Mouse (Mus musculus): ENCODE measurements around the gene Myof. TPM values are rescaled to one million over a fixed set of nuclear protein-coding genes. Genes with fewer than 3 reads are reported as not detected.

The Myof gene
- polyA plus RNA-seq, 1 experiment from 2014 or later: 1.6 TPM

DNA sequence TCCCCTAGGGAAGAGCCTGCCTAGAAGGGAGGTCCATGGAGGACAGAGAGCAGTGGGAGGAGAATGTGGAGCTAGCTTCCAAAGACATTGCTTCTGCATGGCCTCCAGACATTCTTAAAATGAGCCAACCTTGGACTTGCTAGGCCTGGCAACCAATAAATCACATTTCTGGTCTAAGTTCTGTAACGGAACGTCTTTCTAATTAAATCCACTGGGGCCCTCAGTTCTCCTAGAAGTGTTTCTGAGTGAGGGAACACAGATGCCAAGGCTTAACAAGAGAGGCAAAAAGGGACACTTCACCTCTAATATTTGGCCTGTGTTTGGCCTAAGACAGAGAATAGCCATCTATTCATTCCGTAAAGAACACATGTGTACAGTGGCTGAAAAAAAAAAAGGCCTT is 136.5 kb downstream of the Myof start:
- 66% methylated on average over 3 of the region's 3 CpGs for WGBS (ENCODE audit: insufficient replicate concordance)
- no peaks in the 10 kb centered on the region for H3K27me3 ChIP-seq

DNA sequence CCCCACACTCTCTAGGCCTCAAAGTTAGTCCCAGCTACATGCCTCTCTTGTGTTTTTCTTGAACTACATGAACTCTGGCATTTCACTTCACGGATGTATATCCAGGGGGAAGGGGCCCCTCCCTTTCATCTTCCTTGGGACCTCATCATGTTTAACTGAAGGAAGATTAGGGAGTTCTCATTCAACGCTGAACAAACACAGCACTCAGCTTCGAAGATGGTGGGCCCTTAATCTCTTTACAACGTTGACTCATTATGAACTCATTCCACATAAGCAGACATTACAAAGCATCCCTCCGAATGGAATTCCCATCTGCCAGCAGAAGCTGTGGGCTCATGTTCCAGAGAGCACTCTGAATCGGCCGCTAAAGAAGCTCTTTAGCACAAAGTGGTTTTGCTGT is 147.3 kb downstream of the Myof start:
- Histone ChIP-seq H3K4me3 (replicated peaks) (no peak overlapping the region), H3K36me3 (replicated peaks) (no peaks in the 10 kb centered on the region), H3K4me1 (replicated peaks) (no peaks in the 10 kb centered on the region), H3K27me3 (no peaks in the 10 kb centered on the region), H3K27ac (replicated peaks) (no peak overlapping the region), H3K9ac (no peak overlapping the region), H3K9me3 (replicated peaks) (no peaks in the 10 kb centered on the region), H3K4me2 (no peak overlapping the region)
- ATAC-seq (ENCODE audit: insufficient read depth): no peak
- WGBS (ENCODE audit: insufficient replicate concordance): 56% methylated on average over 7 of the region's 7 CpGs

More for the DNA sequence above, 136.5 kb downstream of the Myof start:
- H3K27ac ChIP-seq (replicated peaks): no peak overlapping the region
- H3K4me1 ChIP-seq (replicated peaks): no peaks in the 10 kb centered on the region
- H3K9ac ChIP-seq: no peak overlapping the region
- ATAC-seq (ENCODE audit: insufficient read depth): no peak
- H3K9me3 ChIP-seq (replicated peaks): no peaks in the 10 kb centered on the region
- H3K4me3 ChIP-seq (replicated peaks): no peak overlapping the region
- no peak overlapping the region for H3K4me2 ChIP-seq
- H3K36me3 ChIP-seq (replicated peaks): no peaks in the 10 kb centered on the region

DNA sequence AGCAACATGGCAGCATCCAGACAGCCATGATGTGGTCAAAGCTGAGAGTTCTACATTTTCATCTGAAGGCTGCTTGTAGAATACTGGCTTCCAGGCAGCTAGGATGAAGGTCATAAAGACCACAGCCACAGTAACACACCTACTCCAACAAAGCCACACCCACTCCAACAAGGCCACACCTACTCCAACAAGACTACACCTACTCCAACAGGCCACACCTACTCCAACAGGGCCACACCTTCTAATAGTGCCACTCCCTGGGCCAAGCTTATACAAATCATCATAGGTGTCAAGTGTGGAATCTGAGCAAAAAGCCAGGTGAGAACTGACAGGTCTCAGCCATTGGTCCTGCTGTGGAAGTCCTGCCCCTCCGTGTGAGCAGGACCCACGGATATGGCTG is 152.4 kb downstream of the Myof start:
- Histone ChIP-seq H3K4me3 (replicated peaks) (no peak overlapping the region), H3K27ac (replicated peaks) (no peak overlapping the region), H3K9ac (no peak overlapping the region), H3K9me3 (replicated peaks) (no peaks in the 10 kb centered on the region), H3K4me1 (replicated peaks) (no peaks in the 10 kb centered on the region), H3K27me3 (no peaks in the 10 kb centered on the region), H3K36me3 (replicated peaks) (no peaks in the 10 kb centered on the region), H3K4me2 (no peak overlapping the region)
- ATAC-seq (ENCODE audit: insufficient read depth): no peak
- WGBS (ENCODE audit: insufficient replicate concordance): 94% methylated on average over 2 of the region's 2 CpGs

DNA sequence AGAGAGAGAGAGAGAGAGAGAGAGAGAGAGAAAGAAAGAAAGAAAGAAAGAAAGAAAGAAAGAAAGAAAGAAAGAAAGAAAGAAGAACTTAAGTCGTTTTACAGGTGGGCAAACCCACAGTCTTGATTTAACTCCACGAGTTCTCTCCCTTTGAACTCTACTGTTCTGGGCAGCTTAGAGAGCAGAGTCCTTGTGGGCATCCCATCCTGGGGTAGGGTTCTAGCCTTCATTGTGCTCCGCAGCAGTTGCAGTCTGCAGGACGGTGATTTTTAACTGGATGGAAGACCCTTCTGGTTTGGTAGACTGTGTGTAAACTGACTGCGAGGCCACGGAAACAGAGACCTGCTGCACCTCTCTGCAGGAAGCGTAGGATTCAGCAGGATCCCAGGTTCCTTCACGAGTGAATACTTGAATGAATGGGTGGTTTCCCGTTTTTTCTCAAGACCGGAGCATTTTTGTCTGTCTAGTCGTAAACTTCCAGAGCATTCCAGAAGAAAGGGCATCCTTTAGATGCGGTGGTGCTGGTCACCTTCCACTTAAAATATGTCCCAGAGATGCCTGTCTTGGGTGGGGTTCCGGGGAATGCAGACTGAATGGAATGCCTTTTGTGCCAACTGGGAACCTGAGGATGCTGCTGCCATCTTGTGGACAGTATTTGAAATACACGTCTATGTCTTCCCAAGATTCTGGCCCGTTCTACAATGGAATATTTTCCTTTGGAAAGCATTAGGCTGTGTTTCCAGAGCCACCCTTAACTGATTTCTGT is 156.8 kb downstream of the Myof start:
- H3K4me2 ChIP-seq: no peak overlapping the region; the same call in 1 of the 2 replicates
- 12% methylated on average over 15 of the region's 15 CpGs for WGBS (ENCODE audit: insufficient replicate concordance)
- no peak for ATAC-seq (ENCODE audit: insufficient read depth)
- H3K4me3 ChIP-seq (replicated peaks): no peak overlapping the region
- H3K27ac ChIP-seq (replicated peaks): no peak overlapping the region
- no peaks in the 10 kb centered on the region for H3K9me3 ChIP-seq (replicated peaks)
- H3K4me1 ChIP-seq (replicated peaks): no peaks in the 10 kb centered on the region
- H3K27me3 ChIP-seq: peaks cover 9% of the 10 kb centered on the region
- no peak overlapping the region for H3K9ac ChIP-seq
- no peaks in the 10 kb centered on the region for H3K36me3 ChIP-seq (replicated peaks)

DNA sequence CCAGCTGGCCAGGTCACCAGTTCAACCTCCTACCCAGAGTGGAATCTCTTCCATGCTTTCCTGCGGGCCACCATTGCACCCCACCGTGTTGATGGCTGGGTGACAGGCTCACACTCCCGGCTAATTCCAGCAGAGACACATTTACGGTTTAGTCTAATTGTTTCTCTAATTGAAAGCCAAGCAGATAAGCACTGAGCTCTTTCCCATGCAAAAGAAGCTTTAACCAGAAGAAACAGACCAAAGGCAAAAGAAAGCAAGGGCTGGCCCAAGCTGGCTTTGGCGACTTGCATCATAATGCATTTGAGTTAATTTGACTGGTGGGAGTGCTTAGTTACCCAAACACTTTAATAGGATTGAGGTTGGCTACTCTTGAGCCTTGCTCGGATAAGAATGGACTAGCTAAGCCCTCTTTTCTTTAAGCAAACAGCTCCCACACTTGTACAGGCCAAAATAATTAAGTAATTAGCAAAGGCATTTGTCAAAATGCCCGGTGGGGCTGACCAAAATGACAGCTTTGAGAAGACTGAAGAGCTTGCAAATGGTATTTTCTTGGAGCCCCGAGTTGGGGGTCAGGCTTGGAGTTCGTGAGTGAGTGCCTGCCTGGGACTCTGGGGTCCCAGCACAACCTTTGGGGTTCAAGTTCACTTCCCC is 161.8 kb downstream of the Myof start:
- Histone ChIP-seq H3K9ac (no peak overlapping the region), H3K9me3 (replicated peaks) (no peaks in the 10 kb centered on the region), H3K27me3 (peaks cover 46% of the 10 kb centered on the region), H3K27ac (replicated peaks) (no peak overlapping the region), H3K36me3 (replicated peaks) (no peaks in the 10 kb centered on the region), H3K4me3 (replicated peaks) (no peak overlapping the region), H3K4me2 (no peak overlapping the region), H3K4me1 (replicated peaks) (0 out of 2 replicates have a peak, but pooled peaks cover 3% of the 10 kb centered on the region)
- no peak for ATAC-seq (ENCODE audit: insufficient read depth)
- 33% methylated on average over 9 of the region's 9 CpGs for WGBS (ENCODE audit: insufficient replicate concordance)

DNA sequence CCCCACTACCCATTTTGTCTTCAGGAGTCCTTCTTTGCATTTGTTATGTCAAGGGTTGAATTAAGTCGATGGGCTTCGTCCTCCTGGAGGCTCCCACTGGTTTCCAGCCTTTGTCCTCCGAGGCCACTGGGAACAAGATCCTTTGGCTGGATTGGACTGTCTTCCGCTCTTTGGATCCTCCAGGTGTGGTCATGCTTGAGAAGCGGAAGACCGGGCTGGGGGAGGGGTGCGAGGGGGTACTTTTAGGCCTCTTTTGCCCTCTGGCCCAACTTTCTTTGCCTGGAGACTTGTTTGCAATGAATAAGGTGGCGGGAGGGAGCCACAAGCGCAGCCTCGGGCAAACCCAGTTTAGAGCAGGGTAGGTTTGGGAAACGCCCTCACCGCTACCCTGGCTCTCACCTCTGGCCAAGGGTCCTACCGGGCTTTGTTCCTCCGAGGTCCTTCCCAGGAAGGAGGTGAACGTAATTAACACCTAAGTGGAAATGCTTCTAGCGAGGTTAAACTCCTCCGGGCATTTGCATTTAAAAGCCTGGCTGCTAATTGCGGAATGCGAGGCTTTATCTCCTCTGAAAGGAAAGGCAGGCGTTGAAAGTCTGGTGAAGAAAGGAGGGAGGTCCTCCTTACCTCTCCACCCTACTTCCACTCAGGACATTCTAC is 165.7 kb downstream of the Myof start:
- H3K9me3 ChIP-seq (replicated peaks): no peaks in the 10 kb centered on the region
- peaks cover 7% of the 10 kb centered on the region; the same call in 1 of the 2 replicates for H3K4me1 ChIP-seq (replicated peaks)
- ATAC-seq (ENCODE audit: insufficient read depth): no peak
- H3K36me3 ChIP-seq (replicated peaks): no peaks in the 10 kb centered on the region
- WGBS (ENCODE audit: insufficient replicate concordance): 17% methylated on average over 20 of the region's 20 CpGs
- no peak overlapping the region for H3K4me2 ChIP-seq
- H3K27me3 ChIP-seq: peaks cover 45% of the 10 kb centered on the region
- no peak overlapping the region for H3K4me3 ChIP-seq (replicated peaks)
- H3K27ac ChIP-seq (replicated peaks): no peak overlapping the region
- H3K9ac ChIP-seq: no peak overlapping the region

DNA sequence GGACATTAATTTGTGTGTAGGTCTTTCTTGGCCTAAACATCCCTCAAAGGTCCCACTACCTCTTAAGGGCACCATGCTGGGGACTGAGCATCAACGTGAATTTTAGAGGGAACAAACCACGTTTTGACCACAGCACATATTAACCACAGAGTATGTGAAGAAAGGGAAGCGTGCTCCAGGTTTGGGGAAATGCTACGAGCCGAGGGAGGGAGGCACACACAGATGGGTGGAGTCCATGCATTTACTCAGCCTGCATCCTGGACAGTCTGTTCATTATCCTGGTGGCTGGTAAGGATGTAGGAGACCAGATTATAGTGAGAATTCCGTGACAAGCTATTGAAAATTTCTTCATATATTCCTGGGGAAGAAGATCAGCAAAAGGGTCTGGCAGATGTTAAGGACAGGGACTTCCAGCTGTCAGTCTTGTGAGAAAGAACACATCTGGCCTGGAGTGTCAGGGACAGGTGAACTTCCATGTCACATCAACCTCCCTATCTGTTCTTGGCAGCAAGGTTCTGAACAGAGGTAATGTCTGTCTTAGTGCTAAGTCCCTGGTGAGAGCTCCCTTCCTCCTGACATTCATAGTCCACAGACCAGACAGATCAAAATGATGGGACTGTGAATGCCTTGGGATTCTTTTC is 166.7 kb downstream of the Myof start:
- 16% methylated on average over 6 of the region's 6 CpGs for WGBS (ENCODE audit: insufficient replicate concordance)
- no peak overlapping the region for H3K4me3 ChIP-seq (replicated peaks)
- H3K9ac ChIP-seq: no peak overlapping the region
- H3K4me2 ChIP-seq: no peak overlapping the region
- H3K27ac ChIP-seq (replicated peaks): no peak overlapping the region
- no peaks in the 10 kb centered on the region for H3K36me3 ChIP-seq (replicated peaks)
- H3K4me1 ChIP-seq (replicated peaks): peaks cover 7% of the 10 kb centered on the region; the same call in 1 of the 2 replicates
- no peak for ATAC-seq (ENCODE audit: insufficient read depth)
- H3K9me3 ChIP-seq (replicated peaks): no peaks in the 10 kb centered on the region
- H3K27me3 ChIP-seq: peaks cover 45% of the 10 kb centered on the region

DNA sequence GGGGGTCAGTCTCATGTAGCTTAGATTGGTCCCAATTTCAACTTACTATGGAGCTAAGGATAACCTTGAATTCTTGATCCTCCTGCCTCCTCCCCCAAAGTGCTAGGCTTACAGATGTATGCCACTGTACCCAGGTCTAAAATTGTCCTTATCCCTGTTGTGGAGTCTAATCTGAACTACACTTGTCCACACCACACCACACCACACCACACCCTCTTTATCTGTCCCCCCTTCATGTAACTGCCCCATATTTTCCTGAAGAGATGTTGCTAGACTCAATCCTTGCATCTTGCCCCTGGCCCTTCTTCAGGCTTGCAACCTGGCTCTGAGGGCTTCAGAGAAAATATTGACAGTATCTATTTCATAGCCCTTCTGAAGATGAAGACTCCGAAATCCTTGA is 169.9 kb downstream of the Myof start:
- 52% methylated on average over 1 of the region's 1 CpGs for WGBS (ENCODE audit: insufficient replicate concordance)
- Histone ChIP-seq H3K27ac (replicated peaks) (no peak overlapping the region), H3K4me2 (no peak overlapping the region), H3K4me1 (replicated peaks) (peaks cover 7% of the 10 kb centered on the region; the same call in 1 of the 2 replicates), H3K9me3 (replicated peaks) (no peaks in the 10 kb centered on the region), H3K4me3 (replicated peaks) (no peak overlapping the region), H3K9ac (no peak overlapping the region), H3K27me3 (peaks cover 28% of the 10 kb centered on the region), H3K36me3 (replicated peaks) (no peaks in the 10 kb centered on the region)
- ATAC-seq (ENCODE audit: insufficient read depth): peak; percentile 60; the same call in 1 of the 2 replicates

DNA sequence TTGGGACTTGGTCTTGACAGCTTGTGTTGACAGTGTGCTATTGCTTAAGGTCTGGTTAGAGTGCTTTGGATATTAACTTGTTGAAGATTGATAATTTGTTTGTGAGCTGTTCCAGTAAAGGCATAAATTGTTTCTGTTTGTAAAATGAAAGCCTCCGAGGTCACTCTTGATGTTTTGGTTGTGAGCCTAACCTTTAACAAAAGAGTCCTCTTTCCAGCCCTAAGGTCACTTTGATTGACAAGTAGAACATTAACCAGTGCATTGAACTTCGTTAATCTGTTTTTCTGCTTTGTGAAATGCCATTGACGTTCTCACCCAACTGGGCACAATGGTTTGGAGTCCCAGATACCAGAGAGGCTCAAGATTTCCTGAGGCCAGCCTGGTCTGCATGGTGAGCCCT is 175.8 kb downstream of the Myof start:
- Histone ChIP-seq H3K27ac (replicated peaks) (peak overlapping the region; percentile 56; the same call in 1 of the 2 replicates), H3K4me3 (replicated peaks) (no peak overlapping the region), H3K9me3 (replicated peaks) (no peaks in the 10 kb centered on the region), H3K9ac (no peak overlapping the region), H3K4me2 (0 out of 2 replicates have a peak overlapping the region, but pooled peaks have one; percentile 25), H3K4me1 (replicated peaks) (no peaks in the 10 kb centered on the region), H3K36me3 (replicated peaks) (no peaks in the 10 kb centered on the region), H3K27me3 (no peaks in the 10 kb centered on the region)
- ATAC-seq (ENCODE audit: insufficient read depth): no peak
- WGBS (ENCODE audit: insufficient replicate concordance): 58% methylated on average over 3 of the region's 3 CpGs

DNA sequence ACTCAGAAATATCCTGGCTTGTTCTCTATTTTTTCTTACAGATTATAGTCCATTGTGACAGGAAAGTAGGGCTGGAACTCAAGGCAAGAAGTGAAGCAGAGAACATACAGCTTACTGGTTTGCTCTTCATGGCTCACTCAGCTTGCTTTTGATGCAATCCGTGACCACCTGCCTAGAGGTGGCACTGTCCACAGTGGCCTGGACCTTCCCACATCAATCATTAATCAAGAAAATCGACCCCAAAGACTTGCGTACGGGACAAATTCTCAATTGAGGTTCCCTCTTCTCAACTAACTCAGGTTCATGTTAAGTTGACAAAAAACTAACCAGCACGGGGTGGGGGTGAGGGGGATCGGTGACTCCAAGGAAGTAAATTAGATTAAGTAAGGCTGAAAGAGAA is 176.4 kb downstream of the Myof start:
- peak overlapping the region; percentile 56; the same call in 1 of the 2 replicates for H3K27ac ChIP-seq (replicated peaks)
- no peak overlapping the region for H3K9ac ChIP-seq
- no peaks in the 10 kb centered on the region for H3K36me3 ChIP-seq (replicated peaks)
- no peak overlapping the region for H3K4me3 ChIP-seq (replicated peaks)
- H3K27me3 ChIP-seq: no peaks in the 10 kb centered on the region
- 58% methylated on average over 6 of the region's 6 CpGs for WGBS (ENCODE audit: insufficient replicate concordance)
- 0 out of 2 replicates have a peak overlapping the region, but pooled peaks have one; percentile 25 for H3K4me2 ChIP-seq
- no peaks in the 10 kb centered on the region for H3K4me1 ChIP-seq (replicated peaks)
- ATAC-seq (ENCODE audit: insufficient read depth): peak; percentile 63; the same call in 1 of the 2 replicates
- H3K9me3 ChIP-seq (replicated peaks): no peaks in the 10 kb centered on the region

DNA sequence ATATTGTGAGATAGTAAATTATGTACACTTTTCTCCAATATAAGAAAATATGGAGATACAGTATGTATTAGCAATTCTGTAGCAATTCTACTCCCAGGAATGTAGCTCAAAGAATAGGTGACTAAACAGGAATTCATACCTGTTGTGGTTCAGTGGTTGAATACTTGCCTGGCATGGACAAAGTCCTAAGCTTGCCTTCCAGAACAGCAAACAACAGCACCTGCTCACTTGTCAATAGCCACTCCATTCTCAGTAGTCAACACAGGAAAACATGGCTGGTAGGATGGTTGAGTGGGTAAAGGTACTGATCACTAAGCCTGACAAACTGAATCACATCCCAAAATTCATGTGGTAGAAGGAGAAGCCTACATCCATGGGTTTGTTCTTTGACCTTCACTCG is 182.2 kb downstream of the Myof start:
- no peak overlapping the region for H3K9ac ChIP-seq
- ATAC-seq (ENCODE audit: insufficient read depth): no peak
- H3K4me1 ChIP-seq (replicated peaks): 0 out of 2 replicates have a peak, but pooled peaks cover 4% of the 10 kb centered on the region
- H3K4me3 ChIP-seq (replicated peaks): no peak overlapping the region
- H3K27me3 ChIP-seq: no peaks in the 10 kb centered on the region
- H3K9me3 ChIP-seq (replicated peaks): no peaks in the 10 kb centered on the region
- H3K27ac ChIP-seq (replicated peaks): no peak overlapping the region
- WGBS (ENCODE audit: insufficient replicate concordance): 51% methylated on average over 1 of the region's 1 CpGs
- H3K36me3 ChIP-seq (replicated peaks): no peaks in the 10 kb centered on the region
- no peak overlapping the region for H3K4me2 ChIP-seq

Measured in liver, embryonic 15.5 days (tissue).